Mouse (Mus musculus) A20 (cell line): ENCODE results near the gene Rpl36-ps4.
"Not testable (repeated sequence)": the region's sequence is repeated elsewhere in the genome, so short reads cannot be mapped to it uniquely, and the experiment has no call there.

ENCODE experiments used
- DNase-seq: peaks from one replicate; pipeline ENCODE4 v3.0.0-alpha.2; 2011; ENCODE audit warnings: low read depth, low spot score

Gene Rpl36-ps4

DNA sequence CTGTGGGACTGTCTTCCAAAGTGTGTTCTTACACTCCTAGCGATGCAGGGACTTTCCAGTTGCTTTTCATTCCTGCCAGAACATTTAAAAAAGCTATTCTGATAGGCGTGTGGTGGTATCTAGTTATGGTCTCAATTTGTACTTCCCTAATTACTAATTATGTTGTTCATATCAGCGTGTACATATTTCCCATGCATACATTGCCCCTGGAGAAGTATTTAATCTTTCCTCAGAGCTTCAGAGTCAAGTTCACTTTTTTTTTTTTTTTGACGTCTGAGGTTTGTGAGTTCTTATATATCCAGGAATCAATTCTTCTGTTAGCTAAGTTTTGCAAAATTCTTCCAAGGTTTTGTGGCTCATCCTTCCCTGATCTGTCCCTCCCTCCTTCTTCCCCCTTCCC is 15.4 kb downstream of the Rpl36-ps4 start:
- DNase-seq, result no peak

- DNase-seq, result peak; percentile 77
These were observed 28.3 kb downstream of the Rpl36-ps4 start for GRCm38 (mm10) chr17:87948965-87949584.

- not testable (repeated sequence) for DNase-seq
These were observed 33.9 kb downstream of the Rpl36-ps4 start for GRCm38 (mm10) chr17:87954618-87955124.

DNA sequence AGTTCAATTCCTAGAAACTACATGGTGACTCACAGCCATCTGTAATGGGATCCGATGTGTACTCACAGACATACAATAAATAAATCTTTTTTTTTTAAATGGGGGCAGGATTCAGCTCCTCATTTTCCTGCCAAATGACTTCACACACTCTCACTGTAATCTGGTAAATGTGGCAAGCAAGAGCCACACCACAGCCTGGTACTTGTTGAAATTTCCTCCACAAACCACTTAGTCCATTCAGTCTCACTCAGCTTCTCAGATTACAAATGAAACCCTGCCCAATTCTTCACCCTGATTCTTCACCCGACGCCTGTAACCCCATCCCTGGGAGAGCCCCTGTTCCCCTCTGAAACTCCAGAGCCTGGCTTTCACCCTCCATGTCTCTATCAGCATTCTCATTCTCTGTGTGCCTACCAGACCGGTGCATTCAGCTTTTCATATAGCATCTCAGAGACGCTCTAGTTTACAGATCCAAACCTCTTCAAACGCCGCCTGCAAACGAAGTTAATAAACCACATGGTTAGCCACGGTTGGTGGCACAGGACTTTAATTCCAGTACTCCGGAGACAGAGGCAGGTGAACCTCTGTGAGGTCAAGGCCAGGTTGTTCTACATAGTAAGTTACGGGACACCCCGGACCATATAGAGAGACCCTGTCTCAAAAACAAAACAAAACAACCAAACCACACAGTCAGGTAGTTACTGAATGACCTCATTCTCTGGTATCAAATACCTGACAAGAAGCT is 36.5 kb downstream of the Rpl36-ps4 start:
- DNase-seq, result no peak

GRCm38 (mm10) chr17:87958283-87958682 is 37.5 kb downstream of the Rpl36-ps4 start:
- peak; percentile 59 for DNase-seq

GRCm38 (mm10) chr17:87959406-87959805 is 38.6 kb downstream of the Rpl36-ps4 start:
- not testable (repeated sequence) for DNase-seq

GRCm38 (mm10) chr17:87959931-87960330 is 39.2 kb downstream of the Rpl36-ps4 start:
- not testable (repeated sequence) for DNase-seq

GRCm38 (mm10) chr17:87963081-87964075 is 42.6 kb downstream of the Rpl36-ps4 start:
- DNase-seq, result no peak

GRCm38 (mm10) chr17:87968483-87968926 is 47.7 kb downstream of the Rpl36-ps4 start:
- peak; percentile 66 for DNase-seq
